Mouse (Mus musculus) G1E (cell line): ENCODE data around the gene Zfp46.

ENCODE experiments used
- CTCF ChIP-seq: IDR thresholded peaks from 2 replicates; pipeline ENCODE4 v1.5.1; 2012; ENCODE audit warnings: low read depth, low read length, inconsistent platforms, mixed read lengths
- TAL1 ChIP-seq: conservative IDR thresholded peaks from 2 replicates; pipeline ENCODE4 v1.6.1; 2012; ENCODE audit warnings: low read depth, low read length, inconsistent platforms, mixed read lengths

DNA sequence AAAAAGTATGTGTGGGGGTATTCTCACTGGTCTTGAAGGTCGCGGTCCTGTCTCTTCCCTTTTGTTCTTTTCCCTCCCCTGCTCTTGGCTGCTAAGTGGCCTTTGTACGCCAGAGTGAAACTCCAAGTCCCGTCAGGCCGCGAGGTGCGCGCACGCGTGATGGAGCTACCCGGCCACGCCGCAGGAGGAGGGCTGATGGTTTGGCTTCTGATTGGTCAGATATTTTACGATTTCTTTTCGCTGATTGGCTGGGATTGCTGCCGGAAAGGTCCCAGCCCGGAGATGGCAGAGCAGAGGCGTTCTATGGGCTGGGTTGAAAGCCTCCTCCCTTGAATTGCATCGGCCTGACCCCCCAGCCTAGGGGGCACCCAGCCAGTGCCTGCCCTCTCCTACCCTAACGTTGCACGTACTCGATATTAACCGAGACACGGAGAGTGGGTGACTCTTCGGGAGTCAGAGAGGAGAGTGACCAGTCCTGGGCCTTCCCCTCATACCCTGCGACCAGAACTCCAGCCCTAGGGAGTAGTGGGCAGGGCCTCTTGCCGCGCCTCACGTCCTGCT is 1.4 kb downstream of the Zfp46 start:
- TF ChIP-seq CTCF (no peak), TAL1 (no peak)
